Mouse (Mus musculus): ENCODE data around the gene Fbxo11. TPM values are rescaled to one million over a fixed set of nuclear protein-coding genes. Genes with fewer than 3 reads are reported as not detected.
A peak's percentile ranks its signal among the peaks of the same experiment; 100 is the strongest.

Gene Fbxo11
- polyA plus RNA-seq, 1 experiment from 2014 or later: 28.0 TPM

DNA sequence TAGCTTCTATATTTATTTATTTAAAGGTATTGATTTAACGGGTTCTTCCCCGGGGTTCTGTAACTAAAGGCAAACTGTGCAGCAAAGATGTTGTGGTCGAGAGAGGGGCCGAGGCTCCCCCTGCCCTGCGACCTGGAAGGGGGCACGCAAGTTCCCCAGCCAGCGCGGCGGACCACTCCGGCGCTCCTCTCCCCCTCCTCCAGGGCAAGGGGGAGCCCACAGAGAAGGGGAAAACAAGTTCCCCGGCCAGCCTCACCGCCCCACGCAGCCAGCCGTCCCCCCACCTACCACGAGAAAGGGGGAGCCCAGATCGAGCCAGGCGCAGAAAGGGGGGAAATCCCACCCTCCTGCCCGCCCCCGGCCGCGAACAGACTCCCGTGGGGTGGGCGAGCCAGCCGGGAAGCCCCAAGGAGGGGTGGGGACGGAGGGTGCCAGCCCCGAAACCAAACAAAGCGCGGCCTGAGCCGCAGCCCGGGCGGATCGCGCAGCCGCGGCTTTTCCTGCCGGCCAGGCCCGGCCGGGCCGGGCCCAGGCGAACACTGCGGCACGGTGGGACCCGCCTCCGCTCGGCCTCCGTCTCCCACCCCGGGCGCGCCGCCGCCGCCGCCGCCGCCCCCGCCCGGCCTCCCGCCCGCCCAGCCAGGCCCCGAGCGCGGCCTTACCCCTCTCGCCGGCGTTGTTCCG lies 602 bp downstream of the Fbxo11 start:
- peak overlapping the region; percentile 100 for H3K9ac ChIP-seq
- peak; percentile 10 for ATAC-seq
- peak overlapping the region; percentile 99 for H3K4me3 ChIP-seq
- peak overlapping the region; percentile 73 for H3K4me2 ChIP-seq
- H3K9me3 ChIP-seq (replicated peaks): no peaks in the 10 kb centered on the region
- H3K27ac ChIP-seq: peak overlapping the region; percentile 100
- no peaks in the 10 kb centered on the region for H3K36me3 ChIP-seq (ENCODE audit: poor library complexity, severe bottlenecking)
- under 1% methylated on average over 37 of the region's 67 CpGs for WGBS
- H3K4me1 ChIP-seq: peaks cover 22% of the 10 kb centered on the region
- H3K27me3 ChIP-seq: no peaks in the 10 kb centered on the region

DNA sequence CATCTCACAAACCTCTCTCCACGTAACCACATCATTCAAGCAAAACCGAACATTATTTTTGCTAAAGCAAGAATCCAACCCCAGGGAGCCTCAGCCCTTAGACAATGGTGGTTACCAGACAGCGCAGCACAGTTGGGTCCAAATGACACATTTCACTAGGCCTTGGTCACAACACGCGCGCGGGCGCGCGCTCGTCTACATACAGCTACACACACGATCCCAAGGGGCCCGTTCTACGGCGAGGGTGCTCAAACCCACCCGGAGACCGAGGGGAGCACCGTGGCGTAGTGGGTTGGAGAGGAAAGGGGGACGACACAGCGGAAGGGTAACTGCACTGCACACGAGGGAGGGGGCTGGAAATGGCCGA lies 1.1 kb downstream of the Fbxo11 start:
- peak; percentile 4; the same call in 1 of the 2 replicates for ATAC-seq

DNA sequence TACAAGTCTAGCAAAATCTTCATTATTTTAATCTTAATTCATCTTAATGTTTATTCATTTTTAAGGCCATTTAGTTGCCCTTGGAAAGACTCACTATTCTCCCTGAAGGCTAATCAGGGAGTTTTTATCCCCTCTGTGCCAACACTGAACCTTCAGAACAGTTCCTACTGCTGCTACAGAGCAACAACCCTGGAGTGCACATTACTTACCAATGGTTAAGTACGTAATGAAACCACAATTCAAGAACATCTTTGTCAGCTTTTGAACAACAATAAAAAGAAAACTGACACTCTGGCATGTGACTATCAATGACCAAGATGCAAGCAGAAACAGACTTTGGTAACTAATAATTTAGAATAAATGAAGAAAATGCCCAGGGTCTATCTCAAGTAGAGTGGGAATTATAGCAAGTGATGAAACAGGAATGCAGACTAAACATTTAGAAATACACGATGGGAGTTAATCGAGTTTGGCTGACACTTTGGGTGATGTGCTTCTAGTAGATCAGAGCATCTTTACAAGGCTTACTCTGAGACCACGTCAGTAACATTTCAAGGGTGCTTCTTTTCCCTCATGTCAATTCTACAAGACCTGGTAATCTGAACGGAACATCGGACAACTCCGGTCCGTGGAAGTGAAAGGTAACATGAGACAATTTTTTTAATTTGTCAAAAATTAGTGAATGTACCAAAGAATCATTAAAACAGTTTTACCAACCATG lies 2.1 kb downstream of the Fbxo11 start:
- H3K27me3 ChIP-seq: no peaks in the 10 kb centered on the region
- H3K4me3 ChIP-seq: peak overlapping the region; percentile 99
- peak overlapping the region; percentile 100 for H3K9ac ChIP-seq
- no peak overlapping the region for H3K27ac ChIP-seq
- WGBS: 28% methylated on average over 8 of the region's 8 CpGs
- no peaks in the 10 kb centered on the region for H3K36me3 ChIP-seq (ENCODE audit: poor library complexity, severe bottlenecking)
- no peaks in the 10 kb centered on the region for H3K9me3 ChIP-seq (replicated peaks)
- ATAC-seq: no peak
- H3K4me2 ChIP-seq: peak overlapping the region; percentile 73
- H3K4me1 ChIP-seq: peaks cover 31% of the 10 kb centered on the region

More for the DNA sequence above, 1.1 kb downstream of the Fbxo11 start:
- peak overlapping the region; percentile 100 for H3K27ac ChIP-seq
- H3K9me3 ChIP-seq (replicated peaks): no peaks in the 10 kb centered on the region
- under 1% methylated on average over 23 of the region's 23 CpGs for WGBS
- no peaks in the 10 kb centered on the region for H3K36me3 ChIP-seq (ENCODE audit: poor library complexity, severe bottlenecking)
- peak overlapping the region; percentile 99 for H3K4me3 ChIP-seq
- peaks cover 23% of the 10 kb centered on the region for H3K4me1 ChIP-seq
- peak overlapping the region; percentile 100 for H3K9ac ChIP-seq
- H3K27me3 ChIP-seq: no peaks in the 10 kb centered on the region
- H3K4me2 ChIP-seq: peak overlapping the region; percentile 73

DNA sequence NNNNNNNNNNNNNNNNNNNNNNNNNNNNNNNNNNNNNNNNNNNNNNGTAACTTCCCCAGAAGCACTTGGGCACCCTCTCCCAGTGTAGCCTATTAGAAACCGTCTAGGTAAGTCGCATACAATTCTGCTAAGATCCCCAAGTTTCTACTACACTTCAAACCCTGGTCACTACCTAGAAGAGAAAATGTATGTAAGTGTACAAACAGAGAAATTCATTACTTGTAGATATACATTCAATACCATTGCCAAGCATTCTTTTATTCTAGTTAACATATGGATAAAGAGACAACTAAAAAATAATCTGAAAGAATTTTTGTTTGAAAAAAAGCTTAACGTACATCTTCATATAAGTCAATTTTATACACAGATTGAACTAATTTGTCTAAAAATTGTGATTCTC lies 3.1 kb downstream of the Fbxo11 start:
- H3K9me3 ChIP-seq (replicated peaks): no peaks in the 10 kb centered on the region
- no peak overlapping the region for H3K9ac ChIP-seq
- 77% methylated on average over 3 of the region's 3 CpGs for WGBS
- no peak overlapping the region for H3K4me3 ChIP-seq
- no peaks in the 10 kb centered on the region for H3K36me3 ChIP-seq (ENCODE audit: poor library complexity, severe bottlenecking)
- H3K27ac ChIP-seq: no peak overlapping the region
- no peaks in the 10 kb centered on the region for H3K27me3 ChIP-seq
- no peak overlapping the region for H3K4me2 ChIP-seq
- H3K4me1 ChIP-seq: peaks cover 32% of the 10 kb centered on the region
- no peak for ATAC-seq

DNA sequence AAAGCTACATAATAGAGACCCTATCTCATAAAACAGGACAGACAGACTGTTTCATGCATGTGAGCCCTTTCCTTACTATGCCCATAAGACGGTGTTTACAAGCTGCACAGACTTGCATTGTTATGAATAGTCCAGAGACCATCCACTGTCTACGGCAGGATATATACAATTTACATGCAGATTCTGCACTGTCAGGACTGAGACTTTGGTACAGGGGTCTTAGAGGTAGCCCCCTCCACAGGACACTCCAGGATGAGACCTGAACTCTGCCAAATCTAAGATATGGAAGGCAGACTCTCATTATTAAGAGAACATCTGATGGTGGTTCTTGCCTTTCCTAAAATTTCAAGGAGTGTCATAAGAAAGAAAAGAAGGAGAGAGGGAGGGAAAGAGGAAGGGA lies 6.8 kb downstream of the Fbxo11 start:
- WGBS: 82% methylated on average over 2 of the region's 2 CpGs
- peaks cover 3% of the 10 kb centered on the region; the same call in 1 of the 2 replicates for H3K9me3 ChIP-seq (replicated peaks)
- peaks cover 28% of the 10 kb centered on the region for H3K4me1 ChIP-seq
- no peaks in the 10 kb centered on the region for H3K36me3 ChIP-seq (ENCODE audit: poor library complexity, severe bottlenecking)
- 0 out of 2 replicates have a peak, but pooled peaks have one; percentile 28 for ATAC-seq
- 0 out of 2 replicates have a peak overlapping the region, but pooled peaks have one; percentile 7 for H3K27ac ChIP-seq
- H3K4me2 ChIP-seq: no peak overlapping the region
- H3K4me3 ChIP-seq: no peak overlapping the region
- H3K27me3 ChIP-seq: no peaks in the 10 kb centered on the region
- H3K9ac ChIP-seq: no peak overlapping the region

DNA sequence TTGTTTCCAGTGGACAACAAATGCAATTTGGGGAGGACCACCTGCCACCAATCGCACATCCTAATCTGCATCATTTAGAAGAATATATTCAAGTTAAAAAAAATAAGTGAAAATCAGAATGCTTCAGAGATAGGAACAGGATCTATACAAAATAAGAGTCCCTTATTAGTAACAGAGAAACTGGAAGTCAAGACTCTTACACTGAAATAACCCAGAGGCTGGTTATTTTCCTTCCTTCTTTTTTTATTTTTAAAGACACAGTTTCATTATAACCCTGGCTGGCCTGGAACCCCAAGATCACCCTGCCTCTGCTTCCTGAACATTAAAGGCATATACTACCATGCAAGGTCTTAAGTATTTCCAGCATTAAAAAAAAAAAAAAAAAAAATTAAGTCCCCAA lies 7.2 kb downstream of the Fbxo11 start:
- Histone ChIP-seq H3K9me3 (replicated peaks) (peaks cover 3% of the 10 kb centered on the region; the same call in 1 of the 2 replicates), H3K36me3 (ENCODE audit: poor library complexity, severe bottlenecking) (0 out of 2 replicates have a peak, but pooled peaks cover 1% of the 10 kb centered on the region), H3K4me2 (no peak overlapping the region), H3K4me3 (no peak overlapping the region), H3K27ac (no peak overlapping the region), H3K9ac (no peak overlapping the region), H3K4me1 (peaks cover 23% of the 10 kb centered on the region), H3K27me3 (no peaks in the 10 kb centered on the region)
- no peak for ATAC-seq
- 77% methylated on average over 1 of the region's 1 CpGs for WGBS

DNA sequence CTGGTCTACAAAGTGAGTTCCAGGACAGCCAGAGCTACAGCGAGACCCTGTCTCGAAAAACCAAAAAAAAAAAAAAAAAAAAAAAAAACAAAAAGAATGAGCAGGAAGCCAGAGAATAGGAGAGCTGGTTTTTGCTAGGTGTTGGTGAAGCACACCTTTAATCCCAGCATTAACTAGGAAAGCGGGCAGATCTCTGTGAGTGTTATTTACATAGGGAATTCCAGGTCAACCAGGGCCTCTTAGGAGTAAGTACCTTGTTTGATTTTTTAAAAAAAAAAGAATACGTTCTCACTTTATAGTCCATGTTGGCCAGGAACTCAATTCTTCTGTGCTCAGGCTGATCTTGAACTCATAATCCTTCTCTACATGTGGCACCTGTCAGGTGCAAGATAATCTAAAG lies 13.4 kb downstream of the Fbxo11 start:
- no peak overlapping the region for H3K9ac ChIP-seq
- 97% methylated on average over 4 of the region's 4 CpGs for WGBS
- H3K9me3 ChIP-seq (replicated peaks): peaks cover 3% of the 10 kb centered on the region; the same call in 1 of the 2 replicates
- H3K4me2 ChIP-seq: no peak overlapping the region
- peaks cover 9% of the 10 kb centered on the region; the same call in 1 of the 2 replicates for H3K4me1 ChIP-seq
- H3K27me3 ChIP-seq: no peaks in the 10 kb centered on the region
- H3K36me3 ChIP-seq (ENCODE audit: poor library complexity, severe bottlenecking): 0 out of 2 replicates have a peak, but pooled peaks cover 3% of the 10 kb centered on the region
- no peak overlapping the region for H3K27ac ChIP-seq
- ATAC-seq: no peak
- H3K4me3 ChIP-seq: no peak overlapping the region

DNA sequence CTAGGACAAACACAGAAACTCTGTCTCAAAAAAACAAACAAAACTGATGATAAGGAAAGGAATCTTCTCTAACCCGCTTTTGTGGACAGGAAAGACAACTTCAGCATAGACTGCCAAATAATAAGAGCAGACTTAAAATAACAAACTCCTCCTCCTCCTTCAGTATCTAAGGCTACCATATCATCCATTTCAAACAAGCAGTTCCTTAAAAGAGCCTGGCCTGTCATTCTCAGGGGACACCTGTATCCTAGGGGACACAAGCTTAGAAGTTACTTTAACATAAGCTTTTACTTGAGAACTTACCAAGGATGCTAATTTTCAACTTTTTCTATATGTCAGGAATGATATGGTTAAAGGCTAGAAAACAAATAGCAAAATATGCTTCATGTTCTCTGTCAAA lies 14.2 kb downstream of the Fbxo11 start:
- Histone ChIP-seq H3K27me3 (no peaks in the 10 kb centered on the region), H3K4me3 (no peak overlapping the region), H3K9me3 (replicated peaks) (peaks cover 3% of the 10 kb centered on the region; the same call in 1 of the 2 replicates), H3K27ac (no peak overlapping the region), H3K4me1 (peaks cover 9% of the 10 kb centered on the region; the same call in 1 of the 2 replicates), H3K36me3 (ENCODE audit: poor library complexity, severe bottlenecking) (0 out of 2 replicates have a peak, but pooled peaks cover 3% of the 10 kb centered on the region), H3K4me2 (no peak overlapping the region), H3K9ac (no peak overlapping the region)
- 97% methylated on average over 1 of the region's 1 CpGs for WGBS
- ATAC-seq: no peak

DNA sequence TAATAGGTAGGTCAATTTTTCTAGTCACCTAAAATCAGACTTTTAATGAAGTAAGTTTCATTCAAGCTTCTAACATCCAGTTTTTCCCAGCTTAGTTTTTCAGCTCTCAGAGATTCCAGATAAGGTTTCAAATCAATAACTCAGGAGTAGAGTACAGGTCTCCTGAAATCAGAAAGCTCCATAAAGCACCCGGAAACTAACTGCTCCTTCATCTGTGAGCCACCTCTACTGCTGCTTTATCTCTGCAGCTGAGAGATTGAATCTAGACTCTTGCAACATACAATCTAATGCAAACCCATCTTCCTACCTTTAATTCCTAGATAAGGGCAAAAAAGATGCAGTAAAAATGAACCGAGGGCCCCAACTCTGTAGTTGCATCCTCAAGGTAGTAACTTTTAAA lies 14.8 kb downstream of the Fbxo11 start:
- WGBS: 97% methylated on average over 2 of the region's 2 CpGs
- Histone ChIP-seq H3K4me3 (no peak overlapping the region), H3K4me1 (peaks cover 12% of the 10 kb centered on the region), H3K36me3 (ENCODE audit: poor library complexity, severe bottlenecking) (0 out of 2 replicates have a peak, but pooled peaks cover 3% of the 10 kb centered on the region), H3K27me3 (no peaks in the 10 kb centered on the region), H3K27ac (no peak overlapping the region), H3K9me3 (replicated peaks) (peaks cover 3% of the 10 kb centered on the region; the same call in 1 of the 2 replicates), H3K9ac (no peak overlapping the region), H3K4me2 (no peak overlapping the region)
- no peak for ATAC-seq

DNA sequence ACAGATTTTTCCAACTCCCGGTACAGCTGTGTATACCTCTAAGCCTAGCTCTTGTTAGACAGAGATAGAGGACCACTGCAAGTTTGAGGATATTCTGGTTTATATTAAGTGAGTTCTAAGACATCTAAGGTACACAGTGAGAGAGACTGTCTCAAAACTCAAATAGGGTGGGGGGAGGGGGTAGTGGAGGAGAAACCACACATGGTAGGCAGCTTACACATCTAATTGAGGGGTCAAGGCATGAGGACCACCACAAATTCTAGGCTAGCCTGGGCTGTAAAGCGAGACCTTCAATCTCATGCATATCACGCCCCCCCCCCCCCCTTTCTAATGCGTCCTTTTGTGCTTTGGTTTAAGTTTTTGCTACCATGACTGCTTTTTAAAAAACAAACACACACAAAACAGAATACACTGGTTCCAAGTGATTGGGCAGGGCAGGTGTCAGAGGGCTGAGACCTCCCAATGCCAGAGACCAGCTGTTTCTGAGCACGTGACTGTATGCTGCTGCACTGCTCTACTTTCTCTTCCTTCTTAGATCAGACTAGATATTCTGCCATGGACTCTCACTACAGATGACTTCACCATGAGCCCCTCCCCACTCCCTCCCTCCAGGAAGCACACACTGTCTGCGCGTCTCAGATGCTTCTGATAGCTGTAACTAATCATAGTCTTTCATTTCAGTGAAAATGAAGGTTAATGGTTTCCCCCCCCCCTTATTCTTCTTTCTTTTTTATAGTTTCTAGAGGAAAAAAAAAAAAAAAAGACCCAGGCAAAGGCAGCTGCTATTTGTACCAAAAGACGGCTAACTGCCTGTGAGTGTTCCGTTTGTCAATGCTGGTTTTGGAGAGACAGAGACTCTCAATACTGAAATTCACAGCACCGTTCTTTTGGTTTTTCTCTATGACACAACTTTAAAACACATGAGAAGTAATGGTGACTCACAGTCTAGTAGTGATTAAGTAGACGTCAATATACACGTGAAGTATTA lies 22.7 kb downstream of the Fbxo11 start:
- WGBS: 65% methylated on average over 12 of the region's 12 CpGs
- H3K36me3 ChIP-seq (ENCODE audit: poor library complexity, severe bottlenecking): peaks cover 9% of the 10 kb centered on the region; the same call in 1 of the 2 replicates
- H3K4me1 ChIP-seq: peaks cover 23% of the 10 kb centered on the region
- no peak overlapping the region for H3K27ac ChIP-seq
- no peaks in the 10 kb centered on the region for H3K9me3 ChIP-seq (replicated peaks)
- no peak overlapping the region for H3K4me3 ChIP-seq
- no peak overlapping the region; the same call in 1 of the 2 replicates for H3K9ac ChIP-seq
- no peaks in the 10 kb centered on the region for H3K27me3 ChIP-seq
- peak; percentile 76 for ATAC-seq
- H3K4me2 ChIP-seq: no peak overlapping the region

DNA sequence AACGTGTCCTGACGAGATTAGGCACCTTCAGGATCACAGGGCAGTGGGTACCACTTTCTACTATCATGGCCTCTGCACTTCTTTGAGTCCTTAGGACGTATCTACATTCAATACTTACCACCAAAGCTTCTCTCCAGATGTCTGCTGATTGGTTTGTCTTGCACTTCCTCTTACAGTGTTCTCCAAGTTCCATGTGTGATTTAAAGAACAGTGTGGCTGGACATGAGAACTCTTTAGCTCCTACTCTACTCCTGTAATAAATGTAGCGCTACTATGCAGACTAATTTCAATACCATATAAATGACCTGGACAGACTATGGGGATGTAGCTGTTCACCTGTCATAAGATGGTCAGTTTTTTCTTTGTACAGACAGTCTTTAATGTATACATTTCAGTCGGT lies 24.3 kb downstream of the Fbxo11 start:
- Histone ChIP-seq H3K9me3 (replicated peaks) (no peaks in the 10 kb centered on the region), H3K27ac (no peak overlapping the region), H3K4me1 (peaks cover 20% of the 10 kb centered on the region), H3K4me3 (no peak overlapping the region), H3K9ac (no peak overlapping the region), H3K27me3 (no peaks in the 10 kb centered on the region), H3K36me3 (ENCODE audit: poor library complexity, severe bottlenecking) (peaks cover 9% of the 10 kb centered on the region; the same call in 1 of the 2 replicates), H3K4me2 (no peak overlapping the region)
- ATAC-seq: no peak
- WGBS: 85% methylated on average over 5 of the region's 5 CpGs
